ENCODE assay signal across 14 mouse cellular contexts in genomic region chr3:156028602-156029188, GRCm38 (mm10).
DNase-seq lines count a peak whose midpoint lies in the region; ATAC-seq lines count a peak whose summit lies in the region.
"Had no signal": no experiment of that assay in that cellular context is flagged by ENCODE, and none has a peak within 500 bp of the region (broad histone marks: within the 10 kb centered on the region; RNA-seq: fewer than 3 reads in every experiment).

No protein-coding gene starts in this region.

- H3K4me2 ChIP-seq in forebrain, embryonic 15.5 days (replicated peaks): no peak overlapping the region
- H3K4me2 ChIP-seq in midbrain, embryonic 13.5 days (replicated peaks): no peak overlapping the region

- 25% methylated on average over 5 of the region's 5 CpGs for WGBS in forebrain, embryonic 15.5 days
- 20% methylated on average over 5 of the region's 5 CpGs for WGBS in midbrain, embryonic 13.5 days

- H3K27me3 ChIP-seq in forebrain, embryonic 15.5 days: no peaks in the 10 kb centered on the region
- H3K27me3 ChIP-seq in midbrain, embryonic 13.5 days: peaks cover 42% of the 10 kb centered on the region

- peaks cover 3% of the 10 kb centered on the region for H3K4me1 ChIP-seq in forebrain, embryonic 15.5 days
- H3K4me1 ChIP-seq in midbrain, embryonic 13.5 days (replicated peaks): peaks cover 7% of the 10 kb centered on the region

- H3K9ac ChIP-seq in forebrain, embryonic 15.5 days (replicated peaks): no peak overlapping the region
- H3K9ac ChIP-seq in midbrain, embryonic 13.5 days (replicated peaks): no peak overlapping the region

- no peaks in the 10 kb centered on the region for H3K9me3 ChIP-seq in forebrain, embryonic 15.5 days
- no peaks in the 10 kb centered on the region for H3K9me3 ChIP-seq in midbrain, embryonic 13.5 days
- H3K9me3 ChIP-seq: G1E had no signal

- H3K36me3 ChIP-seq in forebrain, embryonic 15.5 days: no peaks in the 10 kb centered on the region
- H3K36me3 ChIP-seq in midbrain, embryonic 13.5 days: no peaks in the 10 kb centered on the region
- H3K36me3 ChIP-seq: G1E had no signal

- ATAC-seq in forebrain, embryonic 15.5 days (replicated peaks): peak; percentile 81
- ATAC-seq in midbrain, embryonic 13.5 days: peak; percentile 90

- peak overlapping the region; percentile 46; the same call in 1 of the 2 replicates for H3K27ac ChIP-seq in forebrain, embryonic 15.5 days (replicated peaks)
- 0 out of 2 replicates have a peak overlapping the region, but pooled peaks have one; percentile 3 for H3K27ac ChIP-seq in midbrain, embryonic 13.5 days
- H3K27ac ChIP-seq: macrophage had no signal

- intact Hi-C loops in heart, postnatal 36 days (cut with DNase I): no loop called here

- DNase-seq in layer of hippocampus, adult 11-12 months (ENCODE audit: low spot score): peak; percentile 5
- DNase-seq in layer of hippocampus, postnatal 10 days (ENCODE audit: low spot score in 2 of 2): no peak
- peak; percentile 56 for DNase-seq in brain, embryonic 18.5 days (ENCODE audit: low read depth, low spot score)
- no peak for DNase-seq in heart, postnatal 36 days
- DNase-seq in adrenal gland, adult 2 months: no peak
- DNase-seq: adrenal gland, postnatal 10 days; heart, postnatal 4 days; kidney, adult 8-10 months; liver; lung, adult 2 months had no signal

- H3K4me3 ChIP-seq in forebrain, embryonic 15.5 days: no peak overlapping the region
- H3K4me3 ChIP-seq in midbrain, embryonic 13.5 days (replicated peaks): no peak overlapping the region

Comparison
In these comparisons a context has a peak if more than half of its experiments do, and no peak if none do; other contexts are left out.
1. DNase-seq: peak in layer of hippocampus, adult 11-12 months (single experiment) and brain, embryonic 18.5 days (single experiment); none in layer of hippocampus, postnatal 10 days (0 of 2), heart, postnatal 36 days (0 of 2) and adrenal gland, adult 2 months (single experiment).